Mouse (Mus musculus): ENCODE results near the gene Fam83b. TPM values are rescaled to one million over a fixed set of nuclear protein-coding genes. Genes with fewer than 3 reads are reported as not detected.

Gene Fam83b
- polyA plus RNA-seq, 1 experiment from 2014 or later = 0.20 TPM

GRCm38 (mm10) chr9:76489737-76490136 is 77.2 kb downstream of the Fam83b start:
- Histone ChIP-seq H3K9ac (ENCODE audit: low read length) (no peak overlapping the region), H3K27ac (ENCODE audit: low read depth, low read length) (no peak overlapping the region), H3K36me3 (ENCODE audit: control insufficient read depth, insufficient read depth, low read length) (no peaks in the 10 kb centered on the region), H3K4me2 (ENCODE audit: low read depth) (no peak overlapping the region), H3K9me3 (ENCODE audit: control insufficient read depth, low read length) (no peaks in the 10 kb centered on the region), H3K4me3 (ENCODE audit: low read depth, low read length) (no peak overlapping the region), H3K4me1 (ENCODE audit: control insufficient read depth, insufficient read depth, low read length) (no peaks in the 10 kb centered on the region), H3K27me3 (ENCODE audit: control insufficient read depth, insufficient read depth, low read length) (no peaks in the 10 kb centered on the region)
- no peak for DNase-seq (ENCODE audit: low spot score)
- 88% methylated on average over 3 of the region's 3 CpGs for WGBS
- no peak for ATAC-seq (ENCODE audit: insufficient read depth, low FRiP score, low TSS enrichment)

- ATAC-seq (ENCODE audit: insufficient read depth, low FRiP score, low TSS enrichment) (no peak), DNase-seq (ENCODE audit: low spot score) (no peak)
- no peaks in the 10 kb centered on the region for H3K36me3 ChIP-seq (ENCODE audit: control insufficient read depth, insufficient read depth, low read length)
- H3K4me3 ChIP-seq (ENCODE audit: low read depth, low read length) = no peak overlapping the region
- H3K27me3 ChIP-seq (ENCODE audit: control insufficient read depth, insufficient read depth, low read length) = no peaks in the 10 kb centered on the region
- H3K27ac ChIP-seq (ENCODE audit: low read depth, low read length) = no peak overlapping the region
- no peaks in the 10 kb centered on the region for H3K4me1 ChIP-seq (ENCODE audit: control insufficient read depth, insufficient read depth, low read length)
- H3K9ac ChIP-seq (ENCODE audit: low read length) = no peak overlapping the region
- WGBS = 90% methylated on average over 3 of the region's 3 CpGs
- H3K4me2 ChIP-seq (ENCODE audit: low read depth) = no peak overlapping the region
- H3K9me3 ChIP-seq (ENCODE audit: control insufficient read depth, low read length) = no peaks in the 10 kb centered on the region
Observed at GRCm38 (mm10) chr9:76480088-76480487, 86.8 kb downstream of the Fam83b start.

- Histone ChIP-seq H3K36me3 (ENCODE audit: control insufficient read depth, insufficient read depth, low read length) (no peaks in the 10 kb centered on the region), H3K4me2 (ENCODE audit: low read depth) (no peak overlapping the region), H3K9me3 (ENCODE audit: control insufficient read depth, low read length) (no peaks in the 10 kb centered on the region), H3K27ac (ENCODE audit: low read depth, low read length) (no peak overlapping the region), H3K9ac (ENCODE audit: low read length) (no peak overlapping the region), H3K4me3 (ENCODE audit: low read depth, low read length) (no peak overlapping the region), H3K27me3 (ENCODE audit: control insufficient read depth, insufficient read depth, low read length) (no peaks in the 10 kb centered on the region), H3K4me1 (ENCODE audit: control insufficient read depth, insufficient read depth, low read length) (no peaks in the 10 kb centered on the region)
- 79% methylated on average over 4 of the region's 4 CpGs for whole genome bisulfite sequencing
- no peak for DNase-seq (ENCODE audit: low spot score)
- ATAC-seq (ENCODE audit: insufficient read depth, low FRiP score, low TSS enrichment) = no peak
Observed at GRCm38 (mm10) chr9:76469500-76469899, 97.4 kb downstream of the Fam83b start.

GRCm38 (mm10) chr9:76461547-76461946 is 105.4 kb downstream of the Fam83b start:
- Histone ChIP-seq H3K9ac (ENCODE audit: low read length) (no peak overlapping the region), H3K36me3 (ENCODE audit: control insufficient read depth, insufficient read depth, low read length) (no peaks in the 10 kb centered on the region), H3K27ac (ENCODE audit: low read depth, low read length) (no peak overlapping the region), H3K4me3 (ENCODE audit: low read depth, low read length) (no peak overlapping the region), H3K9me3 (ENCODE audit: control insufficient read depth, low read length) (no peaks in the 10 kb centered on the region), H3K4me2 (ENCODE audit: low read depth) (no peak overlapping the region), H3K27me3 (ENCODE audit: control insufficient read depth, insufficient read depth, low read length) (no peaks in the 10 kb centered on the region), H3K4me1 (ENCODE audit: control insufficient read depth, insufficient read depth, low read length) (no peaks in the 10 kb centered on the region)
- DNase-seq (ENCODE audit: low spot score) = no peak
- ATAC-seq (ENCODE audit: insufficient read depth, low FRiP score, low TSS enrichment) = no peak

- Histone ChIP-seq H3K27ac (ENCODE audit: low read depth, low read length) (no peak overlapping the region), H3K9me3 (ENCODE audit: control insufficient read depth, low read length) (no peaks in the 10 kb centered on the region), H3K36me3 (ENCODE audit: control insufficient read depth, insufficient read depth, low read length) (no peaks in the 10 kb centered on the region), H3K4me1 (ENCODE audit: control insufficient read depth, insufficient read depth, low read length) (no peaks in the 10 kb centered on the region), H3K4me3 (ENCODE audit: low read depth, low read length) (no peak overlapping the region), H3K27me3 (ENCODE audit: control insufficient read depth, insufficient read depth, low read length) (no peaks in the 10 kb centered on the region), H3K9ac (ENCODE audit: low read length) (no peak overlapping the region), H3K4me2 (ENCODE audit: low read depth) (no peak overlapping the region)
- DNase-seq (ENCODE audit: low spot score) (no peak), ATAC-seq (ENCODE audit: insufficient read depth, low FRiP score, low TSS enrichment) (no peak)
- 96% methylated on average over 3 of the region's 3 CpGs for WGBS
Observed at GRCm38 (mm10) chr9:76455703-76456102, 111.2 kb downstream of the Fam83b start.

Other genes starting within 250 kb of the Fam83b start
- gene Hcrtr2, start 243.3 kb downstream of the Fam83b start, polyA plus RNA-seq (2014; fragmentation: Nextera tagmentation; extraction: Ambion mirVana) = 0.43 and 0.68 TPM in 2 replicates

Measured in neural tube, embryonic 11.5 days (tissue).